Mouse (Mus musculus) ZHBTc4 (cell line): Measurements from ENCODE around the gene Slco2a1.
A peak's percentile ranks its signal among the peaks of the same experiment; 100 is the strongest.

Source experiments
- DNase-seq: peaks from one replicate; pipeline ENCODE4 v3.0.0-alpha.2; 2011; ENCODE audit warnings: low read depth, low spot score

The Slco2a1 gene

DNA sequence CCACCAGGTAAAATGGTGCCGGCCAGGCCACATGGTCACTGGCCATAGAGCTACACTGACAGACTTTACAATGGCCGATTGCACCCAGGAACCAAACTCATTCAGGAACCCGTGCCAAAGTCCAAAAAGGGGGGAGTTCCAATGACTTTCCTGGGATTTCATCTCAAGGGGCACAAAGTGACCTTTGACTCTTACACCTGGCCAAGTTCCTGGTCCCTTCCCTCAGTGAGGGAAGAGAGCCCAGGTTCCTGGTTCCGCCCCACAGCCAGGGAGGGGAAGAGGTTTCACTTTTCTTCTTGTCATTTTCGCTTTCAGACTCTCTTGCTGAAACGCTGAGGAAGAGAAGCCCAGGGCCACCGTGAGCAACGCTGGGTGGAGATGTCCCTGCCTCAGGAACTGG is at the start of gene Slco2a1:
Gene Slco2a1, plus strand, starts transcription at position 251 of the 400 bp plus-strand sequence.
- no peak for DNase-seq

GRCm38 (mm10) chr9:102942221-102942620 is 46.3 kb upstream of the Slco2a1 start:
- no peak for DNase-seq

- peak; percentile 46 for DNase-seq
Measured at GRCm38 (mm10) chr9:102944891-102945290, 43.6 kb upstream of the Slco2a1 start.

GRCm38 (mm10) chr9:102946469-102947015 is 42.0 kb upstream of the Slco2a1 start:
- no peak for DNase-seq

GRCm38 (mm10) chr9:102948706-102949105 is 39.8 kb upstream of the Slco2a1 start:
- DNase-seq: peak; percentile 66

GRCm38 (mm10) chr9:102951091-102951994 is 37.2 kb upstream of the Slco2a1 start:
- no peak for DNase-seq

GRCm38 (mm10) chr9:102955866-102956265 is 32.6 kb upstream of the Slco2a1 start:
- no peak for DNase-seq

DNA sequence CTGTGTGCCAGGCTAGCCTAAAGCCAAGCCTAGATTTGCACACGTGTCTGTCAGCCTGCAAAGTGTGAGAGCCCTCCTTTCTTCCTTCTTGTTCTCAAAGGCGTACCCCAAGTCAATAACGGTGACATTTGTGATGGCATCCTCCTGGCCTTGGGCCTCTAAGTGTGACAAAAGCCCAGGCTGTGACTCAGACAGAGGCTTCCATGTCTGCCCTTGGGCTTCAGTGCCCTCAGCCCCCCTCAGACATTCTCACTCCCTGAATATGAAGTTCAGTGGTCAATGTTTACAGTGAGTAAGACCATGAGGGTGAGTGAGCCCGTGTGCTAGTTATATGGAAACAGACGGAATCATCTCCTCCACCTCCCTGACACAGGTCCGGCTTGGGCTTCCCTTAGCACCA is 29.8 kb upstream of the Slco2a1 start:
- DNase-seq: no peak

DNA sequence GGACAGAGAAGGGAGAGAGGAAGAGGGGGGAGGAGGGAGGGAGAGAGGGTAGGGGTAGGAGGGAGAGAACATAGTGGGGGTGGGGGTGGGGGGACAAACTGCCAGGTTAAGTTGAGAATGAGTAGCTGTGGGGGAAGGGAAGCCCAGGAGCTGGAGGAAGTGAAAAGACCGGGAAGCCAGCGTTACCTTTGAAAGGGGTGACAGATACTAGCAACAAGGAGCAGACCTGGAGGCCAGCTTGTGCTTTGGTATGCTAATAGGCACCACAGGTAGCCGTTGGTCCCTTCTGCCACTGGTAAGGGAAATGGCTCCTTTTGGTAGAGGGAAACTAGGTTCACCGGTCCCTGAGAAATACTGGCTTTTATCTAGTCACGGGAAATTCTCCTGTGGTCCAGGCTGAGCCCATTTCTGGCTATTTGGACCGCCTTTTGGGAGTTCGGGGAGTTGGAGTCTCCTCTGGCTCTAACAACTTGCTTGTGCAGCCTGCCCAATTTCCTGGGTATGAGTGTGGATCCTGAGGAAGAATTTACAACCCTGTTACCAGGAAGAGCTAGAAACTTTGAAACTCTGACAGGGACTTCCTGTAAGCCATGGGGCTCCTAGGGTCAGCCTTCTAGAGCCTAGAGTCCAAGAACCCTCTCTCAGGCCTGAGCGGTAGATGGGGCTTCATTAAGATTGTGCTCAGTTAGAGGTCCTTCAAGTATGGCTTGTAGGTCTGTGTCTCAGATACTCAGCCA is 27.0 kb upstream of the Slco2a1 start:
- peak; percentile 68 for DNase-seq

- peak; percentile 73 for DNase-seq
Measured at GRCm38 (mm10) chr9:102962093-102962788, 26.3 kb upstream of the Slco2a1 start.

GRCm38 (mm10) chr9:102963321-102963720 is 25.2 kb upstream of the Slco2a1 start:
- no peak for DNase-seq

DNA sequence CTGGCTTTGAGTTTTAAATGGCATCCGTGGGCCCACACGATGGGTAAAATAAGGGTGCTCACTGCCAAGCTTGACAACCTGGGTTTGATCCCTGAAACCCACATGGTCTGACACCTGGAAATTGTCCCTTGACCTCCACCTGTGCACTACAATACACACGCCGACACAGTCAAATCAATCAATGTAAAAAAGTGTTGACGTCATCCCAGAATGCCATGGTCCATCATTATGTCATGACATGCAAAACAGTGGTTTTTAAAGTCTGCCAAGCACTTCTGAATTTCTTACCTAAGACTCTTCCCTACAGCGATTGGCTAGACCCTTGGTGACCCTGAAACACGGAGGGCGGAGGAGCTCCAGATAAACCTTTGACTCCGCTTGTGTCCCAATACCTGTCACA is 23.9 kb upstream of the Slco2a1 start:
- no peak for DNase-seq

GRCm38 (mm10) chr9:102972393-102973050 is 16.0 kb upstream of the Slco2a1 start:
- no peak for DNase-seq

DNA sequence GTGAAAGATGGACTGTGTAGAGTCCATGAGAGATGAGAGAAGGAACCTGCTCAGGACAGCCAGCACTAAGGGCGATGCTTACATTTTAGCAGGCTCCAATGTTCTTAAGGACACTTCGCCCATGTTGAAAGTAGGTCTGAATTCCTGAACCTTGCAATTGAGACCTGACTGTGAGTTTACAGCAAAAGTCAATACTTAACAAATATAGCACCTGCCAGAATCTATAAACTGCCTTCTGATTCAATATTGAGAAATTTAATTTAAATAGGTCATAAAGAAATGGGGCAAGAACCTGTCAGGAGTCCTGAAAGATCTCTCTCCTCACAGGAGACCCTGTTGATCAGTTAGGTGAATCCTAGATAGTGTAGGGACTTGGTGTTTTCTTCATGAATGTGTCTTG is 12.6 kb upstream of the Slco2a1 start:
- no peak for DNase-seq

GRCm38 (mm10) chr9:102977090-102977489 is 11.4 kb upstream of the Slco2a1 start:
- DNase-seq: no peak

DNA sequence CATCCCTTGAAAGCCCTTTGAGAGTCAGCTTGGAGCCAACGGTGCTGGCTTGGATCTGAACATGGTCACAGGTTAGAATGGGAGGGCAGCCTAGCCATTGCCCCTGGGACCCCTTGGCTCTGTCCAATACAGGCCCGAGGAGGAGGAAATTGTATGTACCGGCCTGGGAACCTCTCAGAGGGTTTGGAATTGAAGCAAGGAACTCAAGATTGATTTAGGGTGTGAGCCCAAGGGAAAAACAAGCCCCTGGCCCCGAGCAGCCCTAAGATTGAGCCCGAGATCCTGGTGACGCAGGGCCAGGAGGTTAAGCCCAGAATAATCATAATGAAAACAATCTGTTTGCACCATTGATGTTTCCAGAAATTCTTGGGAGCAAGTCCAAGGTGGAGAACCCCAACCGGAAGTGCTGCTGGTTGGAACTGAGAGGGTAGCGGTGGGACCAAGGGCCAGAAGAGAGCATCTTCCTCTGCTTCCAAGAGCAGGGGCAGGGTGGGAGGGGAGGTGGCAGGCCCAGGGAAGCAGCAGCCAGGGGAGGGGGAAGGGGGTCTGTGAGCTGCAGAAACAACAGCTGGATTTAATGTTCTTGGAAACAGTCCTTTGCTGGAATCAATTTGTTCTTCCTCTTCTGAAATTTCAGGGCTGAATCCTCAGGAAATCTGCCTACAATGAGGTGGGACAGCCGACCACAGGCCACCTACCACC is 10.6 kb upstream of the Slco2a1 start:
- no peak for DNase-seq

- no peak for DNase-seq
Measured at GRCm38 (mm10) chr9:102979011-102979700, 9.4 kb upstream of the Slco2a1 start.

GRCm38 (mm10) chr9:102979956-102980355 is 8.6 kb upstream of the Slco2a1 start:
- no peak for DNase-seq

DNA sequence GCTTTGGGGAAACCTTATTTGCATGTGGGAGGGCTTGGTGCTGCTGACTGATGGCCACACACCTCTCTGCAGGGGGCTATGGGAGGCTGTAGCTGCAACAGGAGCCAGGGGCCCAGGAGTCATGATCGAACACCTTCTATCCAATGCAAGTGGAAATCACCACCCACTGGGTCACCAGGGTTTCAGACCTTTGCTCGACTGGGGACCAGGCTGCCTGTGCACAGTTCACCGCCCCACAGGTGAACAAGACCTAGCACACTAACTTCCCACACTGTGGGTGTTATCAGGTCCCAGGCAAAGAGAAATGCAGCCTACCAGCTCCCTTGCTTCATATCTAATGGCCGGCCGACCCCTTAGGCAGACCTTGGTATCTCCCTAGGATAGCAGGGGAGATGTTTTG is 8.1 kb upstream of the Slco2a1 start:
- DNase-seq: no peak

GRCm38 (mm10) chr9:102981791-102982190 is 6.7 kb upstream of the Slco2a1 start:
- DNase-seq: no peak
